Mouse (Mus musculus) adipocyte (in vitro differentiated cells): ENCODE measurements around the gene Rest.
A peak's percentile ranks its signal among the peaks of the same experiment; 100 is the strongest.

ENCODE experiments used
- DNase-seq: peaks from one replicate; pipeline ENCODE4 v3.0.0-alpha.2; 2016; ENCODE audit warnings: low spot score

Rest gene

DNA sequence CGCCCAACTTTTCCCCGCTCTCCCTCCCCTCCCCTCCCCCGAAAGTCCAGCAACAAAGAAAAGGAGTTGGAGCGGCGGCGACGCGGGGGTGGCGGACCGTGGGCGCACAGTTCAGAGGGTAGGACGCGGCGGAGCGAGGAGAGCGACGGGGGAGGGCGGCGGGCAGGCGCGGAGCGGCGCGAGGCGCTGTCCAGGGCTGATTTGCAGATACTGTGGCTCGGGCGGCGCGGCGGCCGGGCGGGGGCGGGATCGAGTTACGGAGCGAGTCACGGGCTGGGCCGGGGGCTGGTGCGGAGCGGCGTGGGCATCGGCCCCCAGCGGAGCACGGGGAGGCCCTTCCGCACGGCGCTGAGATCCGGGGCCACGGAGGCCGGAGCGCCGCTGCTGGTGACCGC, 377 bp downstream of the Rest start:
- peak; percentile 77 for DNase-seq

DNA sequence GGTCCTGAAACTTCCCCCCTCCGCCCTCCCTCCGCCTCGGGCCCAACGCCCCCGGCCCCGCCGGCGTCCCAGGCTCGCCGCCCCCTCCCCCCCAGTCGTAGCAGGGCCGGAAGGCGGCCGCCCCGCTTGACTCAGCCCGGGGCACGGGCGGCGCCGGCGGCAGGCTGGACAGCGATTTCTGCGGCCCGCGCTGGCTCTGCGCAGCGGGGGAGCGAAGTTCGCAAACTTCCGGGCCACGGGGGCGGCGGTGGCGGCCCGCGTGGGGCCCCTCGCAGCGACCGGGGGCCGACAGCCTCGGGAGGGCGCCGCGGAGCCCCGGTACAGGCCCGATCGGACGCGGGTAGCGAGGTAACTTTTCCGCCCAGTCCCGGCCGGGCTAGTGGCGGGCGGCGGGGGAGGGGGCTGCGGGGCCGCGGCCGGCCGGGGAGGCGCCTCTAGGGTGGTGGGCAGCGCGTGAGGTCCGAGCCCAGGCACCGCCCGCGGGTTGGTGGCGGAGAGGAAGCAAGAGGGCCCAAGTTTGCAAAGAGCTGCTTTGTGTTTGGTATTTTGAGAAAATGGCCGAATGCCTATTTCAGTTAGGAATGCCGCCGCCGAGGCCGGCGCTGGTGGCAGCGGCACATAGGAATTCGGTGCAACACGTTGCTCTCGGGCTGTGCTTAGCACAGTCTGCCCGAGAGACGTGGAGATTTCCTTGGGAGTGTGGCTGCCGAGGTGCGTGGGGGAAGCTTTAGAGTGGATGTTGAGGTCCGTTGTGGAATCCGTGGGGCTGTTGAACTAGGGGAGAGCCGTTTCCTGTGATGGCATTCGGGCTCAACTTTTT, 985 bp downstream of the Rest start:
- DNase-seq = peak; percentile 71

DNA sequence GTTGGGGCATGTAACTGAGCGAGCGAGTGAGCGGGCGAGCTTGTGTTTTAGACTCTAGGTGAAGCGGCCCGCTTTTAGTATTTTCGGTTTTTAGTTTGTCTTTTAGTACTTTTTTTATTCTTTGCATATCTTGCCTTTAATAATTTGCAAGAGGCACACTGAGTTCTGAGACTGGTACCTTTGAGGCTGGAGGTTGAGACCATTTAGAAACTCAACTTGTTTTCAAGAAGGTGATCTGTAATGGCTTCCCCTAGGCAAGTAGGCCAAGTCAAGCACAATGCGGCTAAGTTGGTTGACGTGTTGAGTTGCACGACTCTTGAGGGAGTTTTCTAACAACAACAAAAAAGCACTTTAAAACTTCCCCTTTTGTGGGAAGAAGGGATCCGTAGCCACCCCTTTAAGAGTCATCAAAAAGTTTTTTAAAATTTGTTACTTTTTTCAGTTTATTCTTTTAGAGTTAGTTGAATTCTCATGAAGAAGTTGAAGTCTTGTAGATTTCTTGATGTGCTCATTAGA, 1.7 kb downstream of the Rest start:
- DNase-seq = no peak

DNA sequence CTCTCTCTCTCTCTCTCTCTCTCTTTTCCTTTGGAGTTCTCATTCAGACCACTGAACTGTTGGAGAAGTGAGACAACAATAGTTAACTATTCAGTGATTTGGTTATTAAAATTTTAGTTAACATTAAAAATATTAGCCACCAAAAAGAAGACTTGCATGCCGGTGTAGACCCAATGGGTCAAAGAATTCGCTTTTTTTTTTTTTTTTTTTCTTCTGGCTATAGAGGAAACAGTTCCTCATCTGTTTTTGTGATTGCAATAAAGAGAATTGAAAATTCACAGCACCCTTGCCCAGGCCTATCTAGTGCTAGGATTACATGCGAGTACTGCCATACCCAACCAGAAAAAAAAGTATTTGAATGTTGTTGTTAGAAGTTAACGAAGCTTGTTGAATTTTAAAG, 2.1 kb downstream of the Rest start:
- no peak for DNase-seq

DNA sequence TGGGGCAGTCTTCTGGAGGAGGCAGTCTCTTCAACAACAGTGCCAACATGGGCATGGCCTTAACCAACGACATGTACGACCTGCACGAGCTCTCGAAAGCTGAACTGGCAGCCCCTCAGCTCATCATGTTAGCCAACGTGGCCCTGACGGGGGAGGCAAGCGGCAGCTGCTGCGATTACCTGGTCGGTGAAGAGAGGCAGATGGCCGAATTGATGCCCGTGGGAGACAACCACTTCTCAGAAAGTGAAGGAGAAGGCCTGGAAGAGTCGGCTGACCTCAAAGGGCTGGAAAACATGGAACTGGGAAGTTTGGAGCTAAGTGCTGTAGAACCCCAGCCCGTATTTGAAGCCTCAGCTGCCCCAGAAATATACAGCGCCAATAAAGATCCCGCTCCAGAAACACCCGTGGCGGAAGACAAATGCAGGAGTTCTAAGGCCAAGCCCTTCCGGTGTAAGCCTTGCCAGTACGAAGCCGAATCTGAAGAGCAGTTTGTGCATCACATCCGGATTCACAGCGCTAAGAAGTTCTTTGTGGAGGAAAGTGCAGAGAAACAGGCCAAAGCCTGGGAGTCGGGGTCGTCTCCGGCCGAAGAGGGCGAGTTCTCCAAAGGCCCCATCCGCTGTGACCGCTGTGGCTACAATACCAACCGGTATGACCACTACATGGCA, 2.8 kb downstream of the Rest start:
- DNase-seq = no peak

DNA sequence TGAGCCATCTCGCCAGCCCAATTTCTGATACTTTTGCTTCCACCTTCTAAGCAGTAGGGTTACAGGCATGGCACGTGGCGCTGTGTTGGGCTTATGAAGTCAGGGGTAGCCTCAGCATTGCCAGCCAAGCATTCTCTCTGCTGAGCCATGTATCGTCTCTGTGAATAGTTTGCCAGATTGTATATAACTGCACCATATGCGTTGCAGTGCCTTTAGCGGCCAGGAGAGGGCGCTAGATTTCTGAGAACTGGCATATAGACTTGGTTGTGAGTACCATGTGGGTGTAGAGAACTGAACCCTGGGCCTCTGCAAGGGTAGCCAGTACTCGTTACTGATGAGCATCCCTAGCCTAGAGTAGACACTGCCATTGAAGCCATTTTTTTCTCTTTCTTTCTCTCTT, 4.1 kb downstream of the Rest start:
- no peak for DNase-seq

DNA sequence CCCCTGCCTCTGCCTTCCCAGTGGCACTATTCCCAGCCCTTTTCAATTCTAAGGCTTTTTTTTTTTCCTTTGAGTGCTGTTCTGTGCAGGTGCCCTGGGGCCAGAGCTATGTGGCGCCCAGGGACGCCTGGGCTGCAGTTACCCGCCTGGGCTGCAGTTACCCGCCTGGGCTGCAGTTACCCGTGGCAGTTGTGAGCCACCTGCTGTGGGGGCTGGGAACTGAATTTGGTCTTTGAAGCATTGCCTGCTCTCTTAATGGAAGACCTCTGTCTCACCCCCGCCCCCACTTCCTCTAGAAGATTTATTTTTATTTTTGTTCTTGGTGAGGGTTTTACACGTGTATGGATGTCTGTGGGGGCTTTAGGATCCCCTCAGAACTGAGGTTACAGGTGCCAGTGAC, 7.9 kb downstream of the Rest start:
- no peak for DNase-seq

DNA sequence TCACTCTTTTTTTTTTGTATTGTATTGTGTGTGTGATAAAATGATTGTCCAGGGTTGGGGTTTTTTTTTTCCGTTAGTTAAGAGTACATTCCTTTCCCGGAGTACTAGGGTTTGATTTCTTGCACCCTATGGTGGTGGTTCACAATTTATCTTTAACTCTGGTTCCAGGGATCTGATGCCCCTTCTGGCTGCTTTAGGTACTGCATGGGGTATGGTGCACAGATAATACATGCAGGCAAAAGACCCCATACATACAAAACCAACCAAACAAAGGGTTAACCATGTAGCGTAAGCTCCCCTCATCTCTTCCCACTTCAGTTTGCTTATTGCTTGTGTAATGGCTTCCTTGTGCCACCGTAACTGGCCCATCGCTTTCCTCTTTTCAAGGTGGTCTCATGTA, 10.7 kb downstream of the Rest start:
- DNase-seq = no peak

DNA sequence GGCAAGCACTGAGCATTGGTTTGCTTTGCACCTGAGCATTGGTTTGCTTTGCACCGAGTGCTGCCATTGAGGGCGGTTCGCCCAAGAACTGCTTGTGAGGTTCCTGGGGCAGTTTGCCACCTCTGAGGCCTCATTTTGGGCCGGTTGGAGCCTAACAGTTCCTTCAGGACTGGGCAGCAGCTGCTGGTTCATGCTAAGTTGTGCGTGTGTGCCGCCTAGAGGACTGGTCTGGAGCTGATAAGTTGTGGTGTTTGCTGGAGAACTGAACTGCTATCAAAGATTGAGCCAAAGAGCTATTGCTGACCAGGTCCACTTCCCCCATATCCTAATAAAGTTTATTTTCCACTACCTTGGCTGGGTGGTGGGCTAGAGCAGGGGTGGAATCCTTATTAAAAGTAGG, 11.9 kb downstream of the Rest start:
- DNase-seq = peak; percentile 32

DNA sequence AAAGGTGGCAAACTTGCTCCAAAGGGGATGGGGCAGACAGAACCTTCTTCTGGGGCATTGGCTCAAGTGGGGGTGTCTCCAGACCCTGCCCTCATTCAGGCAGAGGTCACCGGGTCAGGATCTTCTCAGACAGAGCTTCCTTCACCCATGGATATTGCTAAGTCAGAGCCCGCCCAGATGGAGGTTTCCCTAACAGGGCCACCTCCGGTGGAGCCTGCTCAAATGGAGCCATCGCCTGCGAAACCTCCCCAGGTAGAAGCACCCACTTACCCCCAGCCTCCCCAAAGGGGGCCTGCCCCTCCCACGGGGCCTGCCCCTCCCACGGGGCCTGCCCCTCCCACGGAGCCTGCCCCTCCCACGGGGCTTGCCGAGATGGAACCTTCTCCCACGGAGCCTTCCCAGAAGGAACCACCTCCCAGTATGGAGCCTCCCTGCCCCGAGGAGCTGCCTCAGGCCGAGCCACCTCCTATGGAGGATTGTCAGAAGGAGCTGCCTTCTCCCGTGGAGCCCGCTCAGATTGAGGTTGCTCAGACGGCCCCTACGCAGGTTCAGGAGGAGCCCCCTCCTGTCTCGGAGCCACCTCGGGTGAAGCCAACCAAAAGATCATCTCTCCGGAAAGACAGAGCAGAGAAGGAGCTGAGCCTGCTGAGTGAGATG, 16.4 kb downstream of the Rest start:
- no peak for DNase-seq

DNA sequence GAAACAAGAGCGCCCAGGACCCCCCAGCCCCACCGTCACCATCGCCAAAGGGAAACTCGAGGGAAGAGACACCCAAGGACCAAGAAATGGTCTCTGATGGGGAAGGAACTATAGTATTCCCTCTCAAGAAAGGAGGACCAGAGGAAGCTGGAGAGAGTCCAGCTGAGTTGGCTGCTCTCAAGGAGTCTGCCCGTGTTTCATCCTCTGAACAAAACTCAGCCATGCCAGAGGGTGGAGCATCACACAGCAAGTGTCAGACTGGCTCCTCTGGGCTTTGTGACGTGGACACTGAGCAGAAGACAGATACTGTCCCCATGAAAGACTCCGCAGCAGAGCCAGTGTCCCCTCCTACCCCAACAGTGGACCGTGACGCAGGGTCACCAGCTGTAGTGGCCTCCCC, 17.0 kb downstream of the Rest start:
- peak; percentile 39 for DNase-seq

DNA sequence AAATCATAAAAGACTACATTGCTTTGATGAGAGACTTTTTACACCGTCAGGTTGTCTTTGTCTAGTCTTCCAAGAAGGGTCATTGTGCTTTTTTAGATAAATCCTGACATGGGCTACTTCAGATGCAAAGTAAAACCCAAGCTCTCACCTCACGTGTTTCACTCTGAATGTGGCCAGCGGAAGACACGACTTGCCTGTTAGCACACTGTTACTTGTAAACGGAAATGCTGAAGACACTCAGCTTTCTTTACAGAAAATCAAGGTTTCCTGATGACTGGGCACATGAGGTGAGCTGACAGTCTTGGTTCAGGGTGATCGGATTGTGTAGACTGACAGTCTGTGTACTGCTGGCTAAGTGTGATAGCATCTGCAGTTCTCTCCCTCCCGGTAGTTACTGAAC, 20.4 kb downstream of the Rest start:
- no peak for DNase-seq

DNA sequence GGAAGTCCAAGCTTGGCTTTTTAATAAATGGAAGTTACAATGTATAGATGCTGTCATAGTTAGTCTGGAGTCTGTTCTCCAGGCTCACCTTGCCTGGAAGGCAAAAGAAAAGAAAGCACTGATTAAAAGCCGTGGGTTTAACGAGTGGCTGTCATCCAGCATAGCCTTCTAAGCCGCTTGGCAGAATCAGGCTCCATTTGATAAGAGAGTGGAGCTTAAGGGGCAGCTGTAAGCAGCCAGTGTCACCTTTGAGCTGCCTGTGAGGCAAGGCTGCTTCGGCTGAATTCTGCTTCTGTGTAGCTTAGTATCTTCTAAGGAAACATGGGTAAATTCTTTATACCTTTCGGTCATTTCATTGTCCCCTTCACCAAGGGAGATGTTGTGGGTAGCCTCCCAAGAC, 21.6 kb downstream of the Rest start:
- DNase-seq = no peak

DNA sequence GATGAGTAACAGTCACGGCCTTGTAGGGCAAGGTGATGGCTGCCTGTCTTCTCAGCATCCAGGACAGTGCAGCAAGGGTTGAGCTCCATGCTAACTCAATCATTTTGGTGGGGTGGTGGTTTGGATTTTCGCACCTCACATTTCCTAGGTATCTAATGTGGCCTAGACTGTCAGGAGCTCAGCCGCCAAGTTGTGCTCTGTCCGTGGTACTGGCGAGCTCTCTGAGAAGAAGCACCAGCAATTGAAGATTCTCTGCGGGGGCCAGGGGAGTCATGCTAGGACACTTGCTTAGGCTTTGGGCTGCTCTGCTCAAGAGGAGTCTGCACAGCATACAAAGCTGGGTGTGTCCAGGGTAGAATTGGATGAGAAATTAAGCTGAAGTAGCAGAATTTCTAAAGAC, 22.6 kb downstream of the Rest start:
- DNase-seq = peak; percentile 39

DNA sequence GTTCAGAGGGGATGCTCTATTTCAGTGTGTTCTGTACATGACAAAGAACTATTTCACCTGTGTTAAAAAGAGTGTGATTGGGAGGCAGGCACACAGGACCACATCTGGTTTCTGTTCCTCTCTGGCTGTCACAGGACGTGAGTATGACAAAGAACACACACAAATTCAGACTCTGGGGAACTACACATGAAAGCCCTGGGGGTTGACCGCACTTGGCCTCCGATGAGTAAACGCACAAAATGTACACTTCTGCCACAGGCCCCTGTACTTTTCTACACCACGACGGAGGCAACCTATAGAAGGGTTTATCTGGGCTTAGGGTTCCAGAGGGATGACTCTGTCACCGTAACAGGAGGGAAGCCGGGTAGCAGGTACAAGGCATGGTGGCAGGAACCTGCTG, 24.4 kb downstream of the Rest start:
- no peak for DNase-seq

DNA sequence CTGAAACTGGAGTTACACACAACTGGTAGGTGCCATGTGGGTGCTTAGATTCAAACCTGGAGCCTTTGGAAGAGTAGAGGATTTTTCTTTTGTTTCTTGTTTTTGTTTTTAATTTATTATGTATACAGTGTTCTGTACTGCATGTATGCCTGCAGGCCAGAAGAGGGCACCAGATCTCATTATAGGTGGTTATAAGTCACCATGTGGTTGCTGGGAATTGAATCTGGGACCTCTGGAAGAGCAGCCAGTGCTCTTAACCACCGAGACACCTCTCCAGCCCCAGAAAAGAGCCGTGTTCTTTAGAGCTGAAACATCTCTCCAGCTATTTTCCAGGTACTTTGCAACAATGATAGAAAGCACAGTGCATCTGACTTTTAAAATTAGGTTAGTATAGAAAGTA, 25.3 kb downstream of the Rest start:
- DNase-seq = no peak

DNA sequence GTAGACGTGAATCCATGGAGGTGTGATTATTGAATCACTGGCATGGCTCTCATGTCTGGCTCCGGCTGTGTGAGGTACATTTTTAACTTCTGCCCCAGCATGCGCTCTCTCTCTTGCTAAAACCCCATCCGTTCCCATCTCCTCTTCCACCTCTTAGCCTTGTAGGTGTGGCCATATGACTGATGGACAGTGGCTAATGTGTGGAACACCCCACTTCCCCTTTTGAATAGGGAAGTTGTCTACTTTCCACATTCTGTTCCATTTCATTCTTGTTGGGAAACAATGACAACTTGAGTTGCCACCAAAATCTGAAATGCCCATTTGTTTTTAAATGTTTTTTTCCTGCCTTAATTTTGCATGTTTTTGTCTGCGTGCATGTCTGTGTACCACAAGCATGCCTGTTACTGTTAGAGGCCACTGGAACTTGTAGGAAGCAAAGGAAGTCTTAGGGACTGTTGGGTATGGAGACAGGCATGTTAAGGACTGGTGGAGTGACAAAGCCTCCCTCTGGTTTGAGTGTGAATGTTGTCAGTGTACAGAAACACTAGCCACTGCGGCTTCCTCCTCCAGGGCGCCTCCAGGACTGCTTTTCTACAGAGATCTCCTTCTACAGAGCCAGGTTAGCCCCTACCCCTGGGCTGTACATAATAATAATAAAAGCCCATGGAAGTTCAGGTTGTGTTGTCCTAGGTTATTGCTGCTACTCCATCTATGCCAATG, 27.7 kb downstream of the Rest start:
- DNase-seq = no peak

DNA sequence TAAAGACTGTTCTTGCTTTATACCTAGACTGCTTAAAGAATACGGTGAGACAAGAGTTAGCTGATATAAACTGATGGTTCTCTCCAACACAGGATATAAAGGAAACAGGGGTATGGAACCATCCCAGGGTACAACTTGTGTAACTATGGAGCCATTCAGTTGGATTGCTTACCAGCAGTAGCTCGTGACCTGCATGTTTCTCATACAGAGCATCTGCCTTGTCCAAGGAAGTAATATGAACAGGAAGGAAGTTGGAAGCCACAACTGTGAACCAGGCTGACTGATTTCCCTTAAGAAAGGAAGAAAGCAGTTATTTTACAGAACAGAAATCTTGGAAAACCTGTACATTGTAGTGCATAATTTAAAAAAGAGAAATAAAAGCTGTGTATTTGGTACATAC, 34.2 kb downstream of the Rest start:
- DNase-seq = no peak

DNA sequence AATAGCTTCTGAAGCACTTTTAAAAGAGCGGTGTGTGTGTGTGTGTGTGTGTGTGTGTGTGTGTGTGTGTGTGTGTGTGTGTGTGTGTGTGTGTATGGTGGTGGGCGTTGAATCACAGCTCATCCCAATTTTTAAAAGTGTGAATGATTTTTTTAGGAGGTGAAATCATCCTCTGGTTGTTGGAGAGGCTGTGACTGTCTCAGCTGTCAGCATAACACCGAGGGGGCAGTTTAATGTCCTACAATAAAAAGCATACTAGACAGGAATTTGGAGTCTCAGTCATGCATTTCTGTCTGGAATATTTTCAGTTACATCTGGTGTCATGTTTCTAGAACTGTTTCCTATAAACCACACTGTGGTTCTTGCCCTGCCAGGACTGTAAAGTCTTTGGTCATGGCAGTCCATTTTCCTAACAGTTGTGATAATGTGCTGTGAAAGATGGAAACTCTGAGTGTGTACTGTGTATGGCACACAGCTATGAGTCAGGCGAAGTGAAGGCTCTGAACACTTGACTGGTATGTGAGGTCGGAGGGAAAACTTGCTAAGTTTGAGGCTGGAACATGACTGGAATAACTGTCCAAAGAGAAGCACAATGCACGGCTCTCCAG, 36.1 kb downstream of the Rest start:
- no peak for DNase-seq

DNA sequence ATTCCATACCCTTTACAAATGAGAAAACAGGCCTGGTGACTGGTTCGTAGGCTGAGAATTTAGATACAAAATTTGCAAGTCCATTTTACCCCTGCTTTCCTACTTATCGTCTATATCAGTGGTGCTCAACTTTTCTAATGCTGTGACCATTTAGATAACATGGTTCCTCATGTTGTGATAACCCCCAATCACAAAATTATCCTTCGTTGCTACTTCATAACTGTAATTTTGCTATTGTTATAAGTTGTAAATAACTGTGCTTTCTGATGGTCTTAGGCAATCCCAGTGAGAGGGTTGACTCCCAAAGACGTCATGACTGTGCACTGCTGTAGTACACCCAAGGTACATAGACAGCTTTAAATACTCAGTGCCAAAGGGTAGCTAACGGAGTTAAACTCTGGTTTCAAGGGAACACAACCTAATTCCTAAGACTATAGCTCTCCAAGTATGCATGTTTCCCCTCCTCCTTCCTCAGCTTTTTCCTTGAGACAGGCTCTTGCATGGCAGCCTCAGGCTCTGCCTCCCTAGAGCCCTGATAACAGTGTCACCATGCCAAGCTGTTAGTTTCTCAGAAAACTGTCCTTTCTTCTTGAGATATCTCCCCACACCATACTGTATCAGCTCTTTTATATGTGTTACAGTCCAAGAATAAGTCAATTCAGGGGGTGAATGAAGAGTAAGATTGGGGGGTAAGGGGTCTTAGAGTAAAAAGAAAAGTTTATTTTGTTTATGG, 42.7 kb downstream of the Rest start:
- no peak for DNase-seq
